Comparison of ENCODE assay signal across 9 mouse cellular contexts in the genomic region with DNA sequence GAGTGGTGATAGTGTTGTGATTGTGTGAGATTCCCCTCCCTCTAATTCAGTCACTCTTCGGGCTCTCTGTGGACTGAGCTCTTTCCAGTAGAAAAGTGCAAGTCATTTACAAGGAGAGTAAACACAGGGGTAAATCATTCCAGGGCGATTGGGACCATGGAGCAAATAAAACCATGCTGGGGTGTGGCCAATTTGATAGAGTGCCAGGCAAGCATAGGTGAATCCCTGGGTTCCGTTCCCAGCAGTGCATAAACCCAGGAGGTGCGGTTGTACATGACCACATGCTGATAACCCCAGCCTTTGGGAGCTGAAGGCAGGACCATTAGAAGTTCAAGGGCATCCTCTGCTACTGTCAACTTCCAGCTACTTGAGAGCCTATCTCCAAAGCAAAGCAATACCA. TPM values are rescaled to one million over a fixed set of nuclear protein-coding genes. Genes with fewer than 3 reads are reported as not detected.
A peak's percentile ranks its signal among the peaks of the same experiment; 100 is the strongest.
DNase-seq lines count a peak whose midpoint lies in the region; ATAC-seq and TF ChIP-seq lines count a peak whose summit lies in the region.
"Had no signal": no experiment of that assay in that cellular context is flagged by ENCODE, and none has a peak within 500 bp of the region (broad histone marks: within the 10 kb centered on the region; RNA-seq: fewer than 3 reads in every experiment).

No protein-coding gene starts in this region.

- peak; percentile 70 for DNase-seq in kidney, adult 2 months
- no peak for DNase-seq in kidney, postnatal 14 days
- no peak for DNase-seq in layer of hippocampus, postnatal 14 days (ENCODE audit: low spot score in 2 of 2)
- no peak for DNase-seq in testis, postnatal 10 days (ENCODE audit: low spot score)
- no peak for DNase-seq in gastrocnemius, adult 2 months

- H3K27me3 ChIP-seq in kidney, adult 2 months (replicated peaks; ENCODE audit: control insufficient read depth, insufficient read depth, low read length): no peaks in the 10 kb centered on the region
- H3K27me3 ChIP-seq in forebrain, embryonic 12.5 days: 0 out of 2 replicates have a peak, but pooled peaks cover 7% of the 10 kb centered on the region
- H3K27me3 ChIP-seq in kidney, embryonic 16.5 days (ENCODE audit: insufficient read depth, low read length): peaks cover 29% of the 10 kb centered on the region
- H3K27me3 ChIP-seq in midbrain, embryonic 16.5 days (ENCODE audit: control insufficient read depth, insufficient read depth, low read depth, low read length): no peaks in the 10 kb centered on the region

- intact Hi-C loops in gastrocnemius, adult 2 months (cut with DNase I): no loop called here

- no peak for TF ChIP-seq CTCF in kidney, adult 2 months (conservative IDR thresholded peaks at IDR 0.05; ENCODE audit: insufficient read depth, insufficient read length, low read depth, low read length)
- no peak for TF ChIP-seq CTCF in gastrocnemius, adult 2 months (IDR thresholded peaks at IDR 0.05)

- peak overlapping the region; percentile 98 for H3K4me2 ChIP-seq in forebrain, embryonic 12.5 days
- peak overlapping the region; percentile 72 for H3K4me2 ChIP-seq in kidney, embryonic 16.5 days (replicated peaks; ENCODE audit: low read depth, low read length)
- peak overlapping the region; percentile 69 for H3K4me2 ChIP-seq in midbrain, embryonic 16.5 days (ENCODE audit: low read length)

- 0 out of 2 replicates have a peak overlapping the region, but pooled peaks have one; percentile 8 for H3K4me3 ChIP-seq in kidney, adult 2 months (ENCODE audit: insufficient read depth, low read depth, low read length)
- peak overlapping the region; percentile 58 for H3K4me3 ChIP-seq in forebrain, embryonic 12.5 days (replicated peaks)
- peak overlapping the region; percentile 48 for H3K4me3 ChIP-seq in kidney, embryonic 16.5 days (ENCODE audit: low read length)
- H3K4me3 ChIP-seq in midbrain, embryonic 16.5 days (ENCODE audit: low read depth, low read length): peak overlapping the region; percentile 46
- H3K4me3 ChIP-seq in gastrocnemius, adult 2 months: no peak overlapping the region

- peak overlapping the region; percentile 49 for H3K27ac ChIP-seq in kidney, adult 2 months (ENCODE audit: insufficient read depth, low read depth, low read length)
- H3K27ac ChIP-seq in forebrain, embryonic 12.5 days: no peak overlapping the region
- no peak overlapping the region for H3K27ac ChIP-seq in kidney, embryonic 16.5 days (ENCODE audit: low read length)
- no peak overlapping the region for H3K27ac ChIP-seq in midbrain, embryonic 16.5 days (ENCODE audit: low read length)
- no peak overlapping the region for H3K27ac ChIP-seq in gastrocnemius, adult 2 months

- peak overlapping the region; percentile 68 for H3K9ac ChIP-seq in forebrain, embryonic 12.5 days
- H3K9ac ChIP-seq in kidney, embryonic 16.5 days (replicated peaks; ENCODE audit: low read length): no peak overlapping the region
- H3K9ac ChIP-seq in midbrain, embryonic 16.5 days (ENCODE audit: low read depth, low read length): no peak overlapping the region

- no peaks in the 10 kb centered on the region; the same call in 1 of the 2 replicates for H3K4me1 ChIP-seq in kidney, adult 2 months (ENCODE audit: control insufficient read depth, insufficient read depth, low read length)
- H3K4me1 ChIP-seq in forebrain, embryonic 12.5 days: peaks cover 11% of the 10 kb centered on the region
- H3K4me1 ChIP-seq in kidney, embryonic 16.5 days (ENCODE audit: insufficient read depth, low read length): no peaks in the 10 kb centered on the region
- H3K4me1 ChIP-seq in midbrain, embryonic 16.5 days (ENCODE audit: control insufficient read depth, insufficient read depth, low read length): peaks cover 6% of the 10 kb centered on the region

- no peaks in the 10 kb centered on the region for H3K36me3 ChIP-seq in kidney, adult 2 months (ENCODE audit: control insufficient read depth, insufficient read depth, low read length)
- no peaks in the 10 kb centered on the region for H3K36me3 ChIP-seq in forebrain, embryonic 12.5 days (replicated peaks)
- no peaks in the 10 kb centered on the region for H3K36me3 ChIP-seq in kidney, embryonic 16.5 days (ENCODE audit: insufficient read depth, low read length)
- H3K36me3 ChIP-seq in midbrain, embryonic 16.5 days (ENCODE audit: control insufficient read depth, insufficient read depth, low read length): no peaks in the 10 kb centered on the region

- H3K9me3 ChIP-seq in forebrain, embryonic 12.5 days: no peaks in the 10 kb centered on the region
- H3K9me3 ChIP-seq in kidney, embryonic 16.5 days (ENCODE audit: low read length): no peaks in the 10 kb centered on the region
- H3K9me3 ChIP-seq in midbrain, embryonic 16.5 days (replicated peaks; ENCODE audit: control insufficient read depth, low read length, poor library complexity, severe bottlenecking): no peaks in the 10 kb centered on the region

- 16% methylated on average over 4 of the region's 4 CpGs for WGBS in kidney, adult 2 months
- 38% methylated on average over 4 of the region's 4 CpGs for whole genome bisulfite sequencing in forebrain, embryonic 12.5 days
- 24% methylated on average over 4 of the region's 4 CpGs for WGBS in kidney, embryonic 16.5 days
- WGBS in midbrain, embryonic 16.5 days: 34% methylated on average over 4 of the region's 4 CpGs

- no peak for TF ChIP-seq POLR2A in kidney, adult 2 months (IDR thresholded peaks at IDR 0.05; ENCODE audit: low read depth, low read length)

- no peak for ATAC-seq in forebrain, embryonic 12.5 days (ENCODE audit: low FRiP score)
- ATAC-seq in kidney, embryonic 16.5 days (ENCODE audit: low FRiP score, low TSS enrichment): no peak; the same call in 1 of the 2 replicates
- ATAC-seq in midbrain, embryonic 16.5 days: no peak

RNA-seq across cellular contexts. Expression of gene Slc15a4, which starts 0.5 kb away (rescaled TPM):
- polyA plus RNA-seq in kidney, adult 2 months (2012; rRNA removed): 20.6 and 21.0 TPM in 2 replicates
- 25.5 and 27.5 TPM in 2 replicates for polyA plus RNA-seq in forebrain, embryonic 12.5 days (2016; fragmentation: Nextera tagmentation; extraction: Ambion mirVana)
- polyA plus RNA-seq in kidney, embryonic 16.5 days (2015; fragmentation: Nextera tagmentation; extraction: Ambion mirVana): 20.5 and 23.3 TPM in 2 replicates
- polyA plus RNA-seq in midbrain, embryonic 16.5 days (2015; fragmentation: Nextera tagmentation; extraction: Ambion mirVana): 26.3 and 31.1 TPM in 2 replicates
- total RNA-seq in layer of hippocampus, postnatal 14 days (2021): 10 to 100 TPM; 30.6 to 33.7 TPM
- total RNA-seq in gastrocnemius, adult 2 months (2021): 10 to 100 TPM; 21.4 to 22.1 TPM

RNA-seq across cellular contexts. Expression of gene Glt1d1, which starts 1.1 kb away (rescaled TPM):
- 2.5 and 2.6 TPM in 2 replicates for polyA plus RNA-seq in kidney, adult 2 months (2012; rRNA removed)
- polyA plus RNA-seq in forebrain, embryonic 12.5 days (2016; fragmentation: Nextera tagmentation; extraction: Ambion mirVana): 1.5 and 1.9 TPM in 2 replicates
- polyA plus RNA-seq in kidney, embryonic 16.5 days (2015; fragmentation: Nextera tagmentation; extraction: Ambion mirVana): 0.27 and 0.54 TPM in 2 replicates
- polyA plus RNA-seq in midbrain, embryonic 16.5 days (2015; fragmentation: Nextera tagmentation; extraction: Ambion mirVana): 1.7 TPM in 2 replicates
- total RNA-seq in layer of hippocampus, postnatal 14 days (2021): 10 to 100 TPM; 23.8 to 26.7 TPM
- not detected for total RNA-seq in gastrocnemius, adult 2 months (2021)
- polyA plus RNA-seq: heart, postnatal 0 days had no signal
